Mouse (Mus musculus): ENCODE results near the gene Il23r. TPM values are rescaled to one million over a fixed set of nuclear protein-coding genes. Genes with fewer than 3 reads are reported as not detected.
A peak's percentile ranks its signal among the peaks of the same experiment; 100 is the strongest.

Il23r gene
- polyA plus RNA-seq, 1 experiment from 2014 or later, result not detected

DNA sequence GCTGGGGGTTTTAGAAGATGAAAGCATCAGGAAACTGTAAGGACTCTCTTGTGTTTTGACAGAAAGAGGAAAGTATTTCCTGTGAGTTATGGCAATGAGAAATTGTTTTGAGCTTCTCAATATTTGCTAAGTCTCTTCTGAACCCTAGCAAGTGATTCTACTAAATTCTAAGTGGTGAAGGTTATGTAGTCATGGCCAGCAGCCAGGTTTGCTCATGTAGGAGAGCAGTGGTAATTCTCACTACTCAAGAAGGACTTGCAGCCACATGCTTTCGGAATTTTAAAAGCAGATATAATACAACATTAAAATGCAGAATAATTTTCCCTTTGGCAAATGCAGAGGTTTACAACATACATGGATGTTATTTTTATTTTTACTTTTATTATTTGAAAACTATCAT is 55.9 kb downstream of the Il23r start:
- H3K4me2 ChIP-seq (ENCODE audit: low read length), result no peak overlapping the region
- DNase-seq (ENCODE audit: low spot score) (no peak), ATAC-seq (replicated peaks; ENCODE audit: low FRiP score, low read depth) (no peak)
- H3K4me3 ChIP-seq (replicated peaks; ENCODE audit: low read depth, low read length), result no peak overlapping the region
- no peaks in the 10 kb centered on the region for H3K36me3 ChIP-seq (ENCODE audit: insufficient read depth, low read length)
- no peaks in the 10 kb centered on the region for H3K27me3 ChIP-seq (ENCODE audit: insufficient read depth, low read length)
- WGBS, result 78% methylated on average over 1 of the region's 1 CpGs
- H3K9ac ChIP-seq (ENCODE audit: low read depth, low read length), result no peak overlapping the region
- H3K9me3 ChIP-seq (replicated peaks; ENCODE audit: low read length), result no peaks in the 10 kb centered on the region
- no peak overlapping the region for H3K27ac ChIP-seq
- no peaks in the 10 kb centered on the region for H3K4me1 ChIP-seq (replicated peaks; ENCODE audit: insufficient read depth, low read length)
- TF ChIP-seq CTCF (IDR thresholded peaks at IDR 0.05; ENCODE audit: low read depth), result no peak

DNA sequence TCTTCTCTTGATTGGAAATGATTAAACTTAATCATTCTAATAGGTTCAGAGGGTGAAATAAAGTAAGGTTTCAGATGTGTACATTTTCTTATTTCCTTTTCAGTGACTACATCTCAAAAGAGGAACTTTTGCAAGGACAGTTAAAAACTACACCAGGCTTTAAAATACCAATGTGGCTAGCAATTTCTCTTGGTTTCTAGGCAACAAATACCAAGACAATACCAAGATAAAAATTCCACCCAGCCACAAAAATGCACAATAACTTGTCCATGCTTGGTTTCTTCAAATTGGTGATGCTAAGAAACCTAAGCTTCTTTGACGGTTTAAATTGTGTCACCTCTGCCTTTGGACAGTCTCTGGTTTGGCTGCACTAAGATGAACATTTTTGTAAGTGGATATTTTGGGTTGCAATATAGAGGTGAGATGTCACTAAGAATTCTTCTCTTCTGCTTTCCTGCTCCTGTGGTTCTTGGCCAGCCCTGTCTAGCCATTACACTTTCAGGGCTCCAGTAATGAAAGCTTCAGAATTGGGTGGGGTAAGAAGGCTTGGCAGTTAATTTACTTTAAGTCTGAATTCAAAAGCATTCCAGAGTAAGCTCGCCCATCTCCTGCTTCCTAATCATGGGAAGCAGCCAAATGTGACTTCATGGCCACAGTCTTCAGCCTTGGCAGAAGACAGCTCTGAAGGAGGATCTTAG is 56.8 kb downstream of the Il23r start:
- Histone ChIP-seq H3K4me1 (replicated peaks; ENCODE audit: insufficient read depth, low read length) (no peaks in the 10 kb centered on the region), H3K36me3 (ENCODE audit: insufficient read depth, low read length) (no peaks in the 10 kb centered on the region), H3K27ac (no peak overlapping the region), H3K9ac (ENCODE audit: low read depth, low read length) (no peak overlapping the region), H3K9me3 (replicated peaks; ENCODE audit: low read length) (no peaks in the 10 kb centered on the region), H3K4me2 (ENCODE audit: low read length) (no peak overlapping the region), H3K4me3 (replicated peaks; ENCODE audit: low read depth, low read length) (no peak overlapping the region), H3K27me3 (ENCODE audit: insufficient read depth, low read length) (no peaks in the 10 kb centered on the region)
- no peak for TF ChIP-seq CTCF (IDR thresholded peaks at IDR 0.05; ENCODE audit: low read depth)
- DNase-seq (ENCODE audit: low spot score), result no peak
- WGBS, result 48% methylated on average over 2 of the region's 2 CpGs
- no peak for ATAC-seq (replicated peaks; ENCODE audit: low FRiP score, low read depth)

GRCm38 (mm10) chr6:67431808-67432207 is 59.8 kb downstream of the Il23r start:
- no peak for TF ChIP-seq CTCF (IDR thresholded peaks at IDR 0.05; ENCODE audit: low read depth)
- DNase-seq (ENCODE audit: low spot score) (no peak), ATAC-seq (replicated peaks; ENCODE audit: low FRiP score, low read depth) (no peak)
- Histone ChIP-seq H3K36me3 (ENCODE audit: insufficient read depth, low read length) (no peaks in the 10 kb centered on the region), H3K4me2 (ENCODE audit: low read length) (no peak overlapping the region), H3K9ac (ENCODE audit: low read depth, low read length) (no peak overlapping the region), H3K4me3 (replicated peaks; ENCODE audit: low read depth, low read length) (no peak overlapping the region), H3K4me1 (replicated peaks; ENCODE audit: insufficient read depth, low read length) (no peaks in the 10 kb centered on the region), H3K27ac (no peak overlapping the region), H3K9me3 (replicated peaks; ENCODE audit: low read length) (no peaks in the 10 kb centered on the region), H3K27me3 (ENCODE audit: insufficient read depth, low read length) (no peaks in the 10 kb centered on the region)
- WGBS, result 85% methylated on average over 3 of the region's 3 CpGs

GRCm38 (mm10) chr6:67421761-67422160 is 69.9 kb downstream of the Il23r start:
- Histone ChIP-seq H3K27ac (no peak overlapping the region), H3K9ac (ENCODE audit: low read depth, low read length) (no peak overlapping the region), H3K4me1 (replicated peaks; ENCODE audit: insufficient read depth, low read length) (no peaks in the 10 kb centered on the region), H3K27me3 (ENCODE audit: insufficient read depth, low read length) (no peaks in the 10 kb centered on the region), H3K9me3 (replicated peaks; ENCODE audit: low read length) (no peaks in the 10 kb centered on the region), H3K4me2 (ENCODE audit: low read length) (no peak overlapping the region), H3K4me3 (replicated peaks; ENCODE audit: low read depth, low read length) (no peak overlapping the region), H3K36me3 (ENCODE audit: insufficient read depth, low read length) (no peaks in the 10 kb centered on the region)
- no peak for TF ChIP-seq CTCF (IDR thresholded peaks at IDR 0.05; ENCODE audit: low read depth)
- 37% methylated on average over 5 of the region's 5 CpGs for WGBS
- DNase-seq (ENCODE audit: low spot score) (no peak), ATAC-seq (replicated peaks; ENCODE audit: low FRiP score, low read depth) (no peak)

GRCm38 (mm10) chr6:67416557-67416956 is 75.1 kb downstream of the Il23r start:
- Histone ChIP-seq H3K4me2 (ENCODE audit: low read length) (no peak overlapping the region), H3K9ac (ENCODE audit: low read depth, low read length) (no peak overlapping the region), H3K27me3 (ENCODE audit: insufficient read depth, low read length) (no peaks in the 10 kb centered on the region), H3K4me1 (replicated peaks; ENCODE audit: insufficient read depth, low read length) (no peaks in the 10 kb centered on the region), H3K4me3 (replicated peaks; ENCODE audit: low read depth, low read length) (no peak overlapping the region), H3K9me3 (replicated peaks; ENCODE audit: low read length) (no peaks in the 10 kb centered on the region), H3K27ac (no peak overlapping the region), H3K36me3 (ENCODE audit: insufficient read depth, low read length) (no peaks in the 10 kb centered on the region)
- TF ChIP-seq CTCF (IDR thresholded peaks at IDR 0.05; ENCODE audit: low read depth), result no peak
- no peak for ATAC-seq (replicated peaks; ENCODE audit: low FRiP score, low read depth)
- DNase-seq (ENCODE audit: low spot score), result no peak
- 86% methylated on average over 3 of the region's 3 CpGs for WGBS

GRCm38 (mm10) chr6:67415276-67415675 is 76.4 kb downstream of the Il23r start:
- ATAC-seq (replicated peaks; ENCODE audit: low FRiP score, low read depth), result no peak
- no peak for TF ChIP-seq CTCF (IDR thresholded peaks at IDR 0.05; ENCODE audit: low read depth)

DNA sequence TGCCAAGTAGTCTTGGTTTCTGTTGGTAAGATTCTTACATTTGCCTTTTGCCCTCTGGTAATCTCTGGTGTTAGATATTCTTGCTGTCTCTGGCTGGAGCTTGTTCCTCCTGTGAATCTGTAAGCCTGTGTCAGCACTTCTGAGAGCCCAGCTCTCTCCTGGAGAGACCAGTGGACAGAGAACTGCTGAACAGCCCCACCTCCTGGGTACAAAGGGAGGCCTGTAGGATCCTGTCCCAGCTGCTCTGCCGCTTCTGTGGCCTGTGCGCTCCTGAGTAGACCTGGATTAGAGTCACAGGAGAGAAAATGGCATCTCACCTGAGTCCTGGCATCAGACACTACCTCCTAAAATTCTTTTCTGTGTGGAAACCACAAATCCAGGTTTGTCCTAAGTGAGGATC is 78.3 kb downstream of the Il23r start:
- Histone ChIP-seq H3K27ac (no peak overlapping the region), H3K36me3 (ENCODE audit: insufficient read depth, low read length) (no peaks in the 10 kb centered on the region), H3K9ac (ENCODE audit: low read depth, low read length) (no peak overlapping the region), H3K27me3 (ENCODE audit: insufficient read depth, low read length) (no peaks in the 10 kb centered on the region), H3K4me3 (replicated peaks; ENCODE audit: low read depth, low read length) (no peak overlapping the region), H3K4me2 (ENCODE audit: low read length) (no peak overlapping the region), H3K4me1 (replicated peaks; ENCODE audit: insufficient read depth, low read length) (no peaks in the 10 kb centered on the region), H3K9me3 (replicated peaks; ENCODE audit: low read length) (no peaks in the 10 kb centered on the region)
- no peak for TF ChIP-seq CTCF (IDR thresholded peaks at IDR 0.05; ENCODE audit: low read depth)
- peak; percentile 88 for ATAC-seq (replicated peaks; ENCODE audit: low FRiP score, low read depth)
- WGBS, result 70% methylated on average over 2 of the region's 2 CpGs
- no peak for DNase-seq (ENCODE audit: low spot score)

More at GRCm38 (mm10) chr6:67415276-67415675, 76.4 kb downstream of the Il23r start:
- Histone ChIP-seq H3K9me3 (replicated peaks; ENCODE audit: low read length) (no peaks in the 10 kb centered on the region), H3K4me1 (replicated peaks; ENCODE audit: insufficient read depth, low read length) (no peaks in the 10 kb centered on the region), H3K27ac (no peak overlapping the region), H3K9ac (ENCODE audit: low read depth, low read length) (no peak overlapping the region), H3K27me3 (ENCODE audit: insufficient read depth, low read length) (no peaks in the 10 kb centered on the region), H3K4me3 (replicated peaks; ENCODE audit: low read depth, low read length) (no peak overlapping the region), H3K4me2 (ENCODE audit: low read length) (no peak overlapping the region), H3K36me3 (ENCODE audit: insufficient read depth, low read length) (no peaks in the 10 kb centered on the region)
- WGBS, result 82% methylated on average over 5 of the region's 5 CpGs
- DNase-seq (ENCODE audit: low spot score), result no peak

Data from kidney, postnatal 0 days (tissue).